Mouse (Mus musculus): ENCODE results near the gene Eml5.

Eml5 gene

GRCm38 (mm10) chr12:98900881-98901801 lies at the start of gene Eml5:
Gene Eml5 (minus strand): TSS chr12:98901484.
- peak; percentile 87 for DNase-seq

GRCm38 (mm10) chr12:98932856-98933255 lies 31.6 kb upstream of the Eml5 start:
- no peak for DNase-seq

- no peak for DNase-seq
Measured at GRCm38 (mm10) chr12:98932441-98932840, 31.2 kb upstream of the Eml5 start.

GRCm38 (mm10) chr12:98931174-98931573 lies 29.9 kb upstream of the Eml5 start:
- no peak for DNase-seq

GRCm38 (mm10) chr12:98920194-98920991 lies 19.1 kb upstream of the Eml5 start, which contains the start of gene Ttc8:
Gene Ttc8 (plus strand): TSS chr12:98920574.
- peak; percentile 80 for DNase-seq

- no peak for DNase-seq
Measured at GRCm38 (mm10) chr12:98910096-98910495, 8.8 kb upstream of the Eml5 start.

- DNase-seq = no peak
Measured at GRCm38 (mm10) chr12:98905466-98905865, 4.2 kb upstream of the Eml5 start.

GRCm38 (mm10) chr12:98900341-98900880 lies 873 bp downstream of the Eml5 start:
- no peak for DNase-seq

- no peak for DNase-seq
Measured at GRCm38 (mm10) chr12:98899676-98900075, 1.6 kb downstream of the Eml5 start.

- DNase-seq = no peak
Measured at GRCm38 (mm10) chr12:98896761-98897160, 4.5 kb downstream of the Eml5 start.

- no peak for DNase-seq
Measured at GRCm38 (mm10) chr12:98884515-98884914, 16.8 kb downstream of the Eml5 start.

- no peak for DNase-seq
Measured at GRCm38 (mm10) chr12:98881796-98882195, 19.5 kb downstream of the Eml5 start.

GRCm38 (mm10) chr12:98878693-98879092 lies 22.6 kb downstream of the Eml5 start:
- DNase-seq = no peak

GRCm38 (mm10) chr12:98875216-98875615 lies 26.1 kb downstream of the Eml5 start:
- no peak for DNase-seq

GRCm38 (mm10) chr12:98872836-98873235 lies 28.4 kb downstream of the Eml5 start:
- no peak for DNase-seq

GRCm38 (mm10) chr12:98863436-98863835 lies 37.8 kb downstream of the Eml5 start:
- no peak for DNase-seq

GRCm38 (mm10) chr12:98860316-98860715 lies 41.0 kb downstream of the Eml5 start:
- DNase-seq = no peak

GRCm38 (mm10) chr12:98850767-98851166 lies 50.5 kb downstream of the Eml5 start:
- DNase-seq = peak; percentile 70

- no peak for DNase-seq
Measured at GRCm38 (mm10) chr12:98844774-98845173, 56.5 kb downstream of the Eml5 start.

GRCm38 (mm10) chr12:98840135-98840534 lies 61.1 kb downstream of the Eml5 start:
- no peak for DNase-seq

- DNase-seq = no peak
Measured at GRCm38 (mm10) chr12:98837940-98838339, 63.3 kb downstream of the Eml5 start.

GRCm38 (mm10) chr12:98835466-98835865 lies 65.8 kb downstream of the Eml5 start:
- DNase-seq = no peak

- no peak for DNase-seq
Measured at GRCm38 (mm10) chr12:98834879-98835278, 66.4 kb downstream of the Eml5 start.

Data from thymus, postnatal 25 days (tissue).